Mouse (Mus musculus) forebrain, embryonic 10.5 days (tissue): ENCODE results near the gene Reg4. TPM values are rescaled to one million over a fixed set of nuclear protein-coding genes. Genes with fewer than 3 reads are reported as not detected.

Source experiments
- DNase-seq: peaks from one replicate; pipeline ENCODE4 v3.0.0-alpha.2; 2017; ENCODE audit warnings: low spot score; ENCODE audit errors: extremely low spot score
- H3K27ac ChIP-seq: fragments of 300-500 bp; sonication (generic); 2 replicates; pipeline ENCODE4 v1.5.1; 2016; ENCODE audit warnings: mild to moderate bottlenecking
- H3K27me3 ChIP-seq: fragments of 300-500 bp; sonication (generic); 2 replicates; pipeline ENCODE4 v1.6.1; 2016; ENCODE audit warnings: mild to moderate bottlenecking; ENCODE audit not compliant: poor library complexity, severe bottlenecking
- H3K36me3 ChIP-seq: fragments of 300-500 bp; sonication (generic); replicated peaks from 2 replicates; pipeline ENCODE4 v1.6.1; 2016; ENCODE audit warnings: mild to moderate bottlenecking, moderate library complexity
- H3K4me1 ChIP-seq: fragments of 300-500 bp; sonication (generic); 2 replicates; pipeline ENCODE4 v1.6.1; 2016
- H3K4me3 ChIP-seq: fragments of 300-500 bp; sonication (generic); 2 replicates; pipeline ENCODE4 v1.5.1; 2016; ENCODE audit warnings: mild to moderate bottlenecking, moderate library complexity
- H3K9me3 ChIP-seq: fragments of 300-500 bp; sonication (generic); 2 replicates; pipeline ENCODE4 v1.6.1; 2016; ENCODE audit warnings: mild to moderate bottlenecking, moderate library complexity
- WGBS: fragments of 180-500 bp; shearing (Covaris S2); methylation state at CpG from one replicate; pipeline ENCODE4 v1.1.7; 2016; 5-methylcytosine and 5-hydroxymethylcytosine counted together
- polyA plus RNA-seq: library from polyadenylated mRNA; unstranded; fragments of >200 nt; fragmentation: Nextera tagmentation; extraction: Ambion mirVana; gene quantifications from 2 replicates; pipeline ENCODE4 v1.2.1, GENCODE M21; 2016

Reg4 gene
- polyA plus RNA-seq = 0.14 TPM in 1 of 2 replicates, not detected in the other

DNA sequence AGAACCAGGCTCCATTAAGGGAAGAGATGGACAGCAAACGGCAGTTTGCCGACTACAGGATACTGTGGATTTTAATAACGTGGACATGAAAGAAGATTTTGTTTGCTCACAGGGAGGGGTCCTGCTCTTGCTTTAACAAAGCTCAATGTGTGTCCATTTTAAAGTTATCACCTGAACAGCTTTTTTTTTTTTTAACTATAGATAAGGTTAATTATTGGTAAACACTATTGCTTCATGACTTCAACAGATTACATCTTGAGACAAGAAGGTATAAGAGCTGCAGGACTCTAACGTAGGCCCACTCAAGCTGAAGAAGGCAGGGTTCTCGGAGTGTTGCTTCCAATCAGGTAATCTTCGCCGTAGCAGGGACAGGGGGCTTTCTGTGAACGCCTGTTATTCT, at the start of gene Reg4:
Gene Reg4, plus strand, starts transcription at position 301 of the 400 bp plus-strand sequence.
- Histone ChIP-seq H3K36me3 (no peaks in the 10 kb centered on the region), H3K9me3 (no peaks in the 10 kb centered on the region), H3K4me1 (peaks cover 5% of the 10 kb centered on the region; the same call in 1 of the 2 replicates), H3K27me3 (no peaks in the 10 kb centered on the region), H3K27ac (no peak within 1 kb of the TSS), H3K4me3 (no peak within 1 kb of the TSS)
- WGBS = 90% methylated on average over 8 of the region's 8 CpGs
- no peak for DNase-seq

DNA sequence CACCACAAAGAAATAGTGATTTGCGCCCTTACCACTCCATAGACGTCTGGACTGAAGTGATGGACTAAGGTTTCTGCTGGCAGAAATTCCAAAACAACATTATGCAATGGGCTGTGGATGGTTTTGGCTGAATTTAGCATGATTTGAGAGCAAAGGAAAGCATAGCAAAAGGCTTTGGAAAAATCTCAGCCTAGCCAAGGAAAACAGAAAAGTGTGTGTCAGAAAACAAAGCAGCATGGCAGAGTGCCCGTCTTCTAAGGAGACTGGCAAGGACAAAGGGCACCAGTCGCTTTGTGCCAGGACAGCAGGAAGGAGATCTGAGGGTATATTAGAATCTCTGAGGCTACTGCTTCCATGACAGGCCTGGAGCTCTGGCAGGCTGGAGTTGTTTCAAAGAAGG, 43.6 kb upstream of the Reg4 start:
- Histone ChIP-seq H3K27ac (no peak overlapping the region), H3K36me3 (no peaks in the 10 kb centered on the region), H3K4me1 (no peaks in the 10 kb centered on the region), H3K9me3 (no peaks in the 10 kb centered on the region), H3K27me3 (no peaks in the 10 kb centered on the region), H3K4me3 (no peak overlapping the region)
- 86% methylated on average over 4 of the region's 4 CpGs for whole genome bisulfite sequencing
- DNase-seq = no peak

GRCm38 (mm10) chr3:98180805-98181204, 41.2 kb upstream of the Reg4 start:
- no peak overlapping the region for H3K4me3 ChIP-seq
- peak; percentile 42 for DNase-seq
- 28% methylated on average over 7 of the region's 7 CpGs for WGBS
- no peaks in the 10 kb centered on the region for H3K36me3 ChIP-seq
- peaks cover 9% of the 10 kb centered on the region for H3K4me1 ChIP-seq
- no peaks in the 10 kb centered on the region for H3K9me3 ChIP-seq
- no peak overlapping the region for H3K27ac ChIP-seq
- no peaks in the 10 kb centered on the region for H3K27me3 ChIP-seq

GRCm38 (mm10) chr3:98185163-98185714, 36.7 kb upstream of the Reg4 start:
- Histone ChIP-seq H3K9me3 (no peaks in the 10 kb centered on the region), H3K27ac (peak overlapping the region; percentile 56), H3K36me3 (no peaks in the 10 kb centered on the region), H3K27me3 (no peaks in the 10 kb centered on the region), H3K4me1 (peaks cover 10% of the 10 kb centered on the region), H3K4me3 (no peak overlapping the region)
- WGBS = 72% methylated on average over 10 of the region's 10 CpGs
- DNase-seq = peak; percentile 31

DNA sequence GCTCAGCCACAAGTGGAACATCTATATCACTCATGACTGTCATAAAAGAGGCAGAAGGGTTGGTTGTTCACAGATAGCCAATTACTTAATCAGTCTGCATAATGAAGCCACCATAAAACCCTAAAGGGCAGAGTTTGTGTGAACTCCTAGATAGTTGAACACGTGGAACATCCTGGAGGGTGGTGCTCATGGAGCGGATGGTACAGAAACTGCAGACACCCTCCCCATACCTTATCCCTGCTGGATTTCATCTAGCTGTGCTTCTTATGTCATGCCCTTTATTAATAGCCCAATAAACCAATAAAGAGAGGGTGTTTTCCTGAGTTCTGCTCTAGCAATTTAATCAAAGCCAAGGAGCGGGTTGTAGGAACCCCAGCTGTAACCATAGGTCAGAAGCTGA, 34.2 kb upstream of the Reg4 start:
- H3K27me3 ChIP-seq = no peaks in the 10 kb centered on the region
- H3K4me3 ChIP-seq = no peak overlapping the region
- no peak for DNase-seq
- WGBS = 94% methylated on average over 3 of the region's 3 CpGs
- no peaks in the 10 kb centered on the region for H3K36me3 ChIP-seq
- H3K4me1 ChIP-seq = peaks cover 10% of the 10 kb centered on the region
- no peak overlapping the region for H3K27ac ChIP-seq
- H3K9me3 ChIP-seq = no peaks in the 10 kb centered on the region

DNA sequence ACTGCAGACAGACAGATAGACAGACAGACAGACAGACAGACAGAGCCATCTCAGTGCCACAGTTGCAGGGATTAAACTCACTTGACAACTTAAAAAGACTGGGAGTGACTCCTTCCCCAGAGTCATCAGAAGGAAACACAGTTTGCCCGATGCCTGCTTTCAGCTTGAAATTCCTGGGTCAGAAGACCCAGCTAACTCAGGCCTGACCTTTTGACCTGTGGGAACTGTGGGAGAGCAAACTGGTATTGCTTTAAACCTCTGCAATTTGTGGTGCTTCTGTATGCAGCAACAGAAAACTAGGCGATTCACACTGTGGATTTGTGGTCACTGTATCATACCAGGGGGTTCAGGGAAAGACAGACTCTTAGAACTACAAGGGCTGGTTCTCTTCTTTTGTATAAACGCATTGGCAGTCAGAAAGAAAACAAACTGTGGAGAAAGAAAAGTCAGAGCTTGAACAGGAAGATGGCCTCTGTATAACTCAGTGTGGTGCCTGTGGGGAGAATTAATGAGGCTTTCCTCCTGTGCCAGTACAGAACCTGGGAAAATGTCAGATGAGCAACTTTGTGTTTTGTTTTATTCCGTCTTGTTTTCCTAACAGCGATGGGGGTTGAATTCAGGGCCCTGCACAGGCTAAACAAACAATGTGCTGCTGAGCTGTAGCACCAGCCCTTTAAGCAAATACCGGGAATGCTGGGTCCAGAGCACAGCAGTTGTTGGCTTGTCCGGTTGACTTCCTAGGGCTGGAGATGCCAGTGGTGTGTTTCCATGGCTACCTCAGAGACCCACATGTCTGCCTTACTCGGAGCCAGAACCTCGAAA, 24.0 kb upstream of the Reg4 start:
- H3K27ac ChIP-seq = peak overlapping the region; percentile 60
- H3K4me1 ChIP-seq = peaks cover 23% of the 10 kb centered on the region
- H3K36me3 ChIP-seq = no peaks in the 10 kb centered on the region
- no peaks in the 10 kb centered on the region for H3K9me3 ChIP-seq
- H3K4me3 ChIP-seq = no peak overlapping the region
- no peaks in the 10 kb centered on the region for H3K27me3 ChIP-seq
- peak; percentile 21 for DNase-seq
- 18% methylated on average over 9 of the region's 9 CpGs for WGBS

GRCm38 (mm10) chr3:98199747-98200146, 22.2 kb upstream of the Reg4 start:
- 83% methylated on average over 5 of the region's 5 CpGs for WGBS

DNA sequence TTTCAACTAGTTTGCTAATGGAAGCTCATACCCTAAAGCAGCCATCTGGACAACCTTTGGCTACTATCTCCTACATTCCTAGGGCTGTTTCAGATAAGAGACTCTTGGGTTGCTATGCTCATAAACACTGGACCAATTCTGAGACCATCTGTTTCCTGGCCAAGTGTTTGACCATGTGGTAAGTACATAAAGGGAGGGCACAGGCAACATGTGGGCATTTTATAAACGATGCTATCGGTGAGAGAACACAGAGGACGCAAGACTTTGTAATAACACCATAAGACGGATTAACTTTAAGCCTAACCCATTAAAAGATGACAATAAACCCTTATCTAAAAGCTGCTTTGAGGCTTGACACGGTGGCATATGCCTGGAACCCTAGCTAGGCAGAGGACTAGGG, 18.7 kb upstream of the Reg4 start:
- Histone ChIP-seq H3K4me3 (no peak overlapping the region), H3K27me3 (no peaks in the 10 kb centered on the region), H3K36me3 (no peaks in the 10 kb centered on the region), H3K4me1 (peaks cover 13% of the 10 kb centered on the region), H3K27ac (no peak overlapping the region), H3K9me3 (no peaks in the 10 kb centered on the region)
- WGBS = 84% methylated on average over 5 of the region's 5 CpGs
- DNase-seq = no peak

More at GRCm38 (mm10) chr3:98199747-98200146, 22.2 kb upstream of the Reg4 start:
- no peaks in the 10 kb centered on the region for H3K36me3 ChIP-seq
- H3K4me1 ChIP-seq = peaks cover 31% of the 10 kb centered on the region
- H3K9me3 ChIP-seq = no peaks in the 10 kb centered on the region
- H3K27me3 ChIP-seq = no peaks in the 10 kb centered on the region
- DNase-seq = no peak
- no peak overlapping the region for H3K27ac ChIP-seq
- H3K4me3 ChIP-seq = no peak overlapping the region

GRCm38 (mm10) chr3:98206977-98207376, 15.0 kb upstream of the Reg4 start:
- Histone ChIP-seq H3K9me3 (no peaks in the 10 kb centered on the region), H3K27me3 (no peaks in the 10 kb centered on the region), H3K4me1 (peaks cover 8% of the 10 kb centered on the region; the same call in 1 of the 2 replicates), H3K27ac (no peak overlapping the region), H3K36me3 (no peaks in the 10 kb centered on the region), H3K4me3 (no peak overlapping the region)
- no peak for DNase-seq
- 78% methylated on average over 3 of the region's 3 CpGs for WGBS

DNA sequence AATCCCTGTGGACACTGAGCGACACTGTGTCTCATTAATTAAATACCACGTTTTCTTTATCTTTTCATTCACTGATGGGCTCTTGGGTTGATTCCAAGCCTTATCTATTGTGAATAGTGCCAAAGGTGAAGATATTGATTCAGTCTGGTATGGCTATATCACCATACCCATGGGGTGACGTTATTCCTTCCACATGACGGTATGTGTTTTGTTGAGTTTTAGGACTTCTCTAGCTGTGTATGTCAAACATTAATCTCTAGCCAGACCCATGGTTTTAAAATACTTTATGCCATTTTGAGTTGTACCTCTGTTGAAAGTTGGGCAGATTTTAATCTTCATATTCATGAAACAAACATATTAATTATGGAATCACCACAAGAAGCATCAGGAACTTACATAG, 12.8 kb upstream of the Reg4 start:
- Histone ChIP-seq H3K36me3 (no peaks in the 10 kb centered on the region), H3K4me1 (peaks cover 4% of the 10 kb centered on the region; the same call in 1 of the 2 replicates), H3K27me3 (no peaks in the 10 kb centered on the region), H3K4me3 (no peak overlapping the region), H3K27ac (no peak overlapping the region), H3K9me3 (no peaks in the 10 kb centered on the region)
- WGBS = 92% methylated on average over 4 of the region's 4 CpGs
- DNase-seq = no peak

- H3K27ac ChIP-seq = no peak overlapping the region
- no peak overlapping the region for H3K4me3 ChIP-seq
- 79% methylated on average over 10 of the region's 10 CpGs for WGBS
- H3K4me1 ChIP-seq = no peaks in the 10 kb centered on the region
- DNase-seq = no peak
- H3K36me3 ChIP-seq = no peaks in the 10 kb centered on the region
- no peaks in the 10 kb centered on the region for H3K27me3 ChIP-seq
- H3K9me3 ChIP-seq = no peaks in the 10 kb centered on the region
These were observed 11.1 kb upstream of the Reg4 start for GRCm38 (mm10) chr3:98210860-98211259.

GRCm38 (mm10) chr3:98211301-98212081, 10.5 kb upstream of the Reg4 start:
- Histone ChIP-seq H3K4me3 (no peak overlapping the region), H3K4me1 (no peaks in the 10 kb centered on the region), H3K27me3 (no peaks in the 10 kb centered on the region), H3K9me3 (no peaks in the 10 kb centered on the region), H3K36me3 (no peaks in the 10 kb centered on the region), H3K27ac (no peak overlapping the region)
- WGBS = 85% methylated on average over 7 of the region's 7 CpGs
- DNase-seq = no peak

GRCm38 (mm10) chr3:98216296-98216695, 5.7 kb upstream of the Reg4 start:
- no peak for DNase-seq
- Histone ChIP-seq H3K4me1 (no peaks in the 10 kb centered on the region), H3K9me3 (no peaks in the 10 kb centered on the region), H3K4me3 (no peak overlapping the region), H3K36me3 (no peaks in the 10 kb centered on the region), H3K27ac (no peak overlapping the region), H3K27me3 (no peaks in the 10 kb centered on the region)
- 73% methylated on average over 3 of the region's 3 CpGs for WGBS
